Mouse (Mus musculus) embryonic fibroblast, embryonic 13.5 days (primary cell): Measurements from ENCODE around the gene Ckm. TPM values are rescaled to one million over a fixed set of nuclear protein-coding genes. Genes with fewer than 3 reads are reported as not detected.

Source experiments
- H3K27ac ChIP-seq: 2 replicates; pipeline ENCODE4 v1.5.1; 2012; ENCODE audit warnings: low read length, control low read depth, inconsistent platforms; ENCODE audit not compliant: insufficient read depth
- H3K4me1 ChIP-seq: 2 replicates; pipeline ENCODE4 v1.6.1; 2011; ENCODE audit warnings: low read length; ENCODE audit not compliant: control insufficient read depth, insufficient read depth
- H3K4me3 ChIP-seq: 2 replicates; pipeline ENCODE4 v1.5.1; 2011; ENCODE audit warnings: mild to moderate bottlenecking, control low read depth, low read length; ENCODE audit not compliant: insufficient read depth
- CTCF ChIP-seq: IDR thresholded peaks from 2 replicates; pipeline ENCODE4 v1.5.1; 2011; ENCODE audit warnings: mild to moderate bottlenecking, control low read depth, low read length, moderate library complexity, borderline replicate concordance; ENCODE audit not compliant: insufficient read depth
- POLR2A ChIP-seq: IDR thresholded peaks from 2 replicates; pipeline ENCODE4 v1.6.1; 2011; ENCODE audit warnings: low read depth, mild to moderate bottlenecking, control low read depth, low read length, moderate library complexity
- polyA plus RNA-seq: library from polyadenylated mRNA; stranded (reverse); fragments of >200 nt; gene quantifications from 2 replicates; pipeline ENCODE4 v1.2.4, GENCODE M21; 2011; ENCODE audit warnings: low read depth; ENCODE audit not compliant: missing spikeins, insufficient read length

Gene Ckm
- polyA plus RNA-seq: not detected in 2 replicates

GRCm38 (mm10) chr7:19404476-19404875 is at the start of gene Ckm:
Ckm (plus strand) TSS chr7:19404776.
- no peak within 1 kb of the TSS for H3K27ac ChIP-seq
- no peak for TF ChIP-seq POLR2A
- TF ChIP-seq CTCF: no peak
- H3K4me1 ChIP-seq: 0 out of 2 replicates have a peak, but pooled peaks cover 2% of the 10 kb centered on the region
- H3K4me3 ChIP-seq: peak within 1 kb of the TSS; percentile 46

- Histone ChIP-seq H3K4me3 (no peak overlapping the region), H3K4me1 (peaks cover 2% of the 10 kb centered on the region)
- no peak for TF ChIP-seq CTCF
- TF ChIP-seq POLR2A: no peak
Observed at GRCm38 (mm10) chr7:19354991-19355390, 49.6 kb upstream of the Ckm start.

GRCm38 (mm10) chr7:19356311-19356710 is 48.3 kb upstream of the Ckm start:
- H3K27ac ChIP-seq: no peak overlapping the region
- H3K4me3 ChIP-seq: no peak overlapping the region
- TF ChIP-seq POLR2A (no peak), CTCF (no peak)
- peaks cover 2% of the 10 kb centered on the region for H3K4me1 ChIP-seq

More at GRCm38 (mm10) chr7:19354991-19355390, 49.6 kb upstream of the Ckm start:
- H3K27ac ChIP-seq: no peak overlapping the region

GRCm38 (mm10) chr7:19357381-19358375 is 46.9 kb upstream of the Ckm start:
- Histone ChIP-seq H3K4me1 (peaks cover 2% of the 10 kb centered on the region), H3K27ac (no peak overlapping the region), H3K4me3 (peak overlapping the region; percentile 52)
- TF ChIP-seq CTCF (no peak), POLR2A (no peak)

GRCm38 (mm10) chr7:19358634-19359033 is 45.9 kb upstream of the Ckm start:
- Histone ChIP-seq H3K4me3 (peak overlapping the region; percentile 52), H3K4me1 (peaks cover 2% of the 10 kb centered on the region), H3K27ac (no peak overlapping the region)
- no peak for TF ChIP-seq CTCF
- no peak for TF ChIP-seq POLR2A

GRCm38 (mm10) chr7:19359299-19359891 is 45.2 kb upstream of the Ckm start, which contains the start of the genes Cd3eap and Ppp1r13l:
Cd3eap (minus strand) TSS chr7:19359483.
Ppp1r13l (plus strand) TSS chr7:19359749.
- H3K27ac ChIP-seq: peak within 1 kb of the TSS; percentile 90
- TF ChIP-seq POLR2A (peak; percentile 77), CTCF (no peak)
- H3K4me3 ChIP-seq: peak within 1 kb of the TSS; percentile 52
- peaks cover 2% of the 10 kb centered on the region for H3K4me1 ChIP-seq

GRCm38 (mm10) chr7:19359892-19360641 is 44.5 kb upstream of the Ckm start:
- no peak for TF ChIP-seq CTCF
- peak; percentile 67 for TF ChIP-seq POLR2A
- H3K4me1 ChIP-seq: peaks cover 2% of the 10 kb centered on the region
- peak overlapping the region; percentile 90 for H3K27ac ChIP-seq
- peak overlapping the region; percentile 52 for H3K4me3 ChIP-seq

GRCm38 (mm10) chr7:19360944-19361343 is 43.6 kb upstream of the Ckm start:
- TF ChIP-seq CTCF: no peak
- TF ChIP-seq POLR2A: peak; percentile 55
- H3K4me1 ChIP-seq: peaks cover 2% of the 10 kb centered on the region
- peak overlapping the region; percentile 72 for H3K4me3 ChIP-seq
- H3K27ac ChIP-seq: peak overlapping the region; percentile 90

GRCm38 (mm10) chr7:19361720-19362119 is 42.9 kb upstream of the Ckm start:
- H3K4me3 ChIP-seq: peak overlapping the region; percentile 72
- H3K27ac ChIP-seq: peak overlapping the region; percentile 13; the same call in 1 of the 2 replicates

More at GRCm38 (mm10) chr7:19361720-19362119, 42.9 kb upstream of the Ckm start:
- TF ChIP-seq POLR2A (no peak), CTCF (peak; percentile 71)
- peaks cover 2% of the 10 kb centered on the region for H3K4me1 ChIP-seq
